Mouse (Mus musculus) embryonic facial prominence, embryonic 14.5 days (tissue): Measurements from ENCODE around the gene Lrtm2. TPM values are rescaled to one million over a fixed set of nuclear protein-coding genes. Genes with fewer than 3 reads are reported as not detected.

Experiments used
- ATAC-seq: fragments of 200-750 bp; cut with Nextera tagmentation; 2 replicates; pipeline ENCODE4 v1.8.0; 2017; ENCODE audit warnings: low read depth, moderate number of reproducible peaks, moderate TSS enrichment
- DNase-seq: peaks from one replicate; pipeline ENCODE4 v3.0.0-alpha.2; 2015; ENCODE audit warnings: low spot score
- H3K27ac ChIP-seq: fragments of 300-500 bp; sonication (generic); replicated peaks from 2 replicates; pipeline ENCODE4 v1.5.1; 2014; ENCODE audit warnings: low read depth, mild to moderate bottlenecking, low read length, moderate library complexity
- H3K27me3 ChIP-seq: fragments of 300-500 bp; sonication (generic); replicated peaks from 2 replicates; pipeline ENCODE4 v1.6.1; 2014; ENCODE audit warnings: low read length; ENCODE audit not compliant: control insufficient read depth, insufficient read depth
- H3K36me3 ChIP-seq: fragments of 300-500 bp; sonication (generic); 2 replicates; pipeline ENCODE4 v1.6.1; 2014; ENCODE audit warnings: low read length, mixed read lengths; ENCODE audit not compliant: control insufficient read depth, insufficient read depth
- H3K4me1 ChIP-seq: fragments of 300-500 bp; sonication (generic); 2 replicates; pipeline ENCODE4 v1.6.1; 2014; ENCODE audit warnings: antibody characterized with exemption, low read length; ENCODE audit not compliant: control insufficient read depth, insufficient read depth
- H3K4me2 ChIP-seq: fragments of 300-500 bp; sonication (generic); 2 replicates; pipeline ENCODE4 v1.6.1; 2014; ENCODE audit warnings: low read depth, mild to moderate bottlenecking, low read length, moderate library complexity, mixed read lengths
- H3K4me3 ChIP-seq: fragments of 300-500 bp; sonication (generic); 2 replicates; pipeline ENCODE4 v1.5.1; 2014; ENCODE audit warnings: low read depth, mild to moderate bottlenecking, low read length
- H3K9ac ChIP-seq: fragments of 300-500 bp; sonication (generic); 2 replicates; pipeline ENCODE4 v1.6.1; 2014; ENCODE audit warnings: low read depth, mild to moderate bottlenecking, low read length, moderate library complexity, mixed read lengths
- H3K9me3 ChIP-seq: fragments of 300-500 bp; sonication (generic); 2 replicates; pipeline ENCODE4 v1.6.1; 2016; ENCODE audit warnings: low read length; ENCODE audit not compliant: control insufficient read depth
- WGBS: fragments of 180-500 bp; shearing (Covaris S2); extraction: QIAGEN DNeasy Blood & Tissue Kit; methylation state at CpG from one replicate; pipeline ENCODE4 v1.1.7; 2014; 5-methylcytosine and 5-hydroxymethylcytosine counted together
- polyA plus RNA-seq: library from polyadenylated mRNA; unstranded; fragments of >200 nt; fragmentation: Nextera tagmentation; extraction: Ambion mirVana; gene quantifications from 2 replicates; pipeline ENCODE4 v1.2.1, GENCODE M21; 2014

Gene Lrtm2
- polyA plus RNA-seq, 1 experiment from 2014 or later = 0.18 TPM

DNA sequence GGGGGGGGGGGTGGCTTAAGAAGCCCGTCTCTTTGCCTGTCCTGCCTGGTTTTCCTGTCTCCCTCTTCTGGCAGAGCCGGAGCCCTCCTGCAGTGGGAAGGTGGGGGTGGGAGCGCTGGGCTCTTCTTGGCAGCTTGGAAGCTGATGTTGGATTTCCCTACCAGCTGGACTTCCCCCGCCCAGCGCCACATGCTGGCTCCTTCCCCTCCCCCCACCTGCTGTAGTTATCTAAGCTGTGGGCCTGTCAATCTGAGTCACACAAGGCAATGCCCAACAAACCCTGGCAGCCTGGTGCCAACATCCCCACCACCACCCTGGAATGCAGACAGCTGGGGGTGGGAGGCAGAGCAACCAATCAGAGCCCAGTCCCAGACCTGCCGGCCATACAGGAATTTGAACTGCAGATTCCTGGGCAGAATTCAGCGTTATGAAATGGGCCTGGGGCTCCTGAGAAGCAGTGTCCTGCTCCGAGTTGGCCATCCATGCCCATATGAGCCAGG, 1.3 kb downstream of the Lrtm2 start:
- H3K27me3 ChIP-seq = peaks cover 55% of the 10 kb centered on the region
- H3K9me3 ChIP-seq = no peaks in the 10 kb centered on the region
- ATAC-seq (peak; percentile 57), DNase-seq (peak; percentile 72)
- WGBS = 2% methylated on average over 8 of the region's 8 CpGs
- H3K4me2 ChIP-seq = no peak overlapping the region
- no peaks in the 10 kb centered on the region for H3K36me3 ChIP-seq
- no peak overlapping the region for H3K27ac ChIP-seq
- H3K4me1 ChIP-seq = peaks cover 3% of the 10 kb centered on the region; the same call in 1 of the 2 replicates
- no peak overlapping the region for H3K9ac ChIP-seq
- no peak overlapping the region for H3K4me3 ChIP-seq

DNA sequence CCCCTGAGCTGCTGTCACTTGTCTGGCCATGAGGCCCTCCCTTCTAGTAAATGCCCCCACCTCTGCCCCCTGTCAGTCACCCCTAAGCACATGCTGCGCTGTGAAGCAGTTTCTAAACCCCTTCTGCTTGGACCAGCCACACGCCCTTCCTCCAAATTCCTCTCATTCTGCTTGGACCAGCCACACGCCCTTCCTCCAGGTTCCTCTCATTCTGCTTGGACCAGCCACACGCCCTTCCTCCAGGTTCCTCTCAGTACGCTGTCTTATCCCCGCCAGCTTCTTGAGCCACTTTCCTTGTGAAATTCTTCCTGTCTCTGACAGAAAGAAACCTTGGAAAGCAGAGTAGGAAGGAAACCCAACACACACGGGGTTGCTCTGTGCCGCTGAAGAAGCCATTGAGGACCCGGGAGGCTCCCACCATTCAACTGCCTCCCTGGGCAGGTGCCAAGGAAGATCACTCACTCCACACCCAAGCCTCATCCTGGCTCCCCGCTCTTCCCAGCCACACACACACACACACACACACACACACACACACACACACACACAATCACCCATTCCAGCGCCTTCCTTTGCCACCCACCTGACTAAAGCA, 1.9 kb downstream of the Lrtm2 start:
- peaks cover 55% of the 10 kb centered on the region for H3K27me3 ChIP-seq
- H3K4me3 ChIP-seq = no peak overlapping the region
- H3K27ac ChIP-seq = no peak overlapping the region
- H3K36me3 ChIP-seq = no peaks in the 10 kb centered on the region
- no peak overlapping the region for H3K4me2 ChIP-seq
- ATAC-seq = no peak
- WGBS = 12% methylated on average over 10 of the region's 11 CpGs
- DNase-seq = no peak
- no peaks in the 10 kb centered on the region for H3K9me3 ChIP-seq
- no peak overlapping the region for H3K9ac ChIP-seq
- H3K4me1 ChIP-seq = peaks cover 3% of the 10 kb centered on the region; the same call in 1 of the 2 replicates

DNA sequence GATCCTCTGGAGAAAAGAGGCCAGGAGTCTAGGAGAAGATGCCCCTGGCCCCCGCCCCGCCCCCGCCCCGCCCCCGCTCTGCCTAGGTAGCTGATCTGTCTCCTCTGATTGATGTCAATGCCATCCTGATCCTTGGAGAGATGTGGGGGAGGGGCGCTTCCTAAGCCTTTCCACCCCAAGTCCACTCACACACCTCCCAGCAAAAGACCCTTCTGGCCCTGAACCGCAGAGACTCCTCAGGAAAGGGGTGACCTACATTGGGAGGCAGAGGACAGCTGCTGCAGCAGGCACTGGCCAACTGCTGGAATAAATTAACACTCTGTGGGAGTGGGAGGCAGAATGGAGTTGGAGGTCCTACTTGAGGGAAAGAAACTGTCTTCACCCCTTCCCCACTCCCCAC, 4.0 kb downstream of the Lrtm2 start:
- Histone ChIP-seq H3K27me3 (peaks cover 49% of the 10 kb centered on the region), H3K4me3 (no peak overlapping the region), H3K4me1 (peaks cover 3% of the 10 kb centered on the region; the same call in 1 of the 2 replicates), H3K9ac (no peak overlapping the region), H3K9me3 (no peaks in the 10 kb centered on the region), H3K36me3 (no peaks in the 10 kb centered on the region), H3K27ac (no peak overlapping the region), H3K4me2 (no peak overlapping the region)
- DNase-seq (no peak), ATAC-seq (no peak)
- WGBS = 28% methylated on average over 7 of the region's 7 CpGs

DNA sequence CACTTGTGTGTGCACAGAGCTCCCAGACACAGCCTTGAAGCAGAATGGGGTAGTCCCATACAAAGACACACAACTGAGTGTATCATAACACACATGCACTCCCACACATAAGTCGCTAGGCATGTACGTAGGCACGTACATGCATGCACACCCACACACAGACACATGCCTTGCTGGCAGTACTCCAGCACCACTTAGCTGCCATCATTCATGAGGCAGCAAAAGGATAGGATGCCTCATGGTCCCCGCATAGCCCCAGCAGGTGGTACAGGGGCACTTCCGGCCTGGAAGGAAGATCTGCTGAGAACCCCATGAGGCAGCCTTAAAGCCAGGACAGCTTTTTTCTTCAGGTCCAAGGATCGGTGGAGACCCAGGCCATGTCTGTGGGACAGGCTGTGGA, 4.6 kb downstream of the Lrtm2 start:
- Histone ChIP-seq H3K27me3 (peaks cover 43% of the 10 kb centered on the region), H3K4me1 (peaks cover 3% of the 10 kb centered on the region; the same call in 1 of the 2 replicates), H3K4me3 (no peak overlapping the region), H3K27ac (no peak overlapping the region), H3K9me3 (no peaks in the 10 kb centered on the region), H3K36me3 (no peaks in the 10 kb centered on the region), H3K9ac (no peak overlapping the region), H3K4me2 (no peak overlapping the region)
- no peak for ATAC-seq
- no peak for DNase-seq
- 78% methylated on average over 6 of the region's 6 CpGs for WGBS

- DNase-seq = no peak
- no peak overlapping the region for H3K4me3 ChIP-seq
- H3K27me3 ChIP-seq = peaks cover 31% of the 10 kb centered on the region
- no peak overlapping the region for H3K4me2 ChIP-seq
- no peak for ATAC-seq
- no peaks in the 10 kb centered on the region for H3K36me3 ChIP-seq
- no peak overlapping the region for H3K9ac ChIP-seq
- no peaks in the 10 kb centered on the region for H3K9me3 ChIP-seq
- WGBS = 53% methylated on average over 10 of the region's 10 CpGs
- no peak overlapping the region for H3K27ac ChIP-seq
- no peaks in the 10 kb centered on the region for H3K4me1 ChIP-seq
Measured at GRCm38 (mm10) chr6:119324776-119325175, 5.8 kb downstream of the Lrtm2 start.

- no peak overlapping the region for H3K4me3 ChIP-seq
- peaks cover 2% of the 10 kb centered on the region for H3K27me3 ChIP-seq
- ATAC-seq (no peak), DNase-seq (no peak)
- WGBS = 77% methylated on average over 7 of the region's 7 CpGs
- no peaks in the 10 kb centered on the region for H3K4me1 ChIP-seq
- H3K36me3 ChIP-seq = no peaks in the 10 kb centered on the region
- H3K9me3 ChIP-seq = no peaks in the 10 kb centered on the region; the same call in 1 of the 2 replicates
- H3K9ac ChIP-seq = no peak overlapping the region
- H3K4me2 ChIP-seq = no peak overlapping the region
- H3K27ac ChIP-seq = no peak overlapping the region
Measured at GRCm38 (mm10) chr6:119321752-119322151, 8.8 kb downstream of the Lrtm2 start.

DNA sequence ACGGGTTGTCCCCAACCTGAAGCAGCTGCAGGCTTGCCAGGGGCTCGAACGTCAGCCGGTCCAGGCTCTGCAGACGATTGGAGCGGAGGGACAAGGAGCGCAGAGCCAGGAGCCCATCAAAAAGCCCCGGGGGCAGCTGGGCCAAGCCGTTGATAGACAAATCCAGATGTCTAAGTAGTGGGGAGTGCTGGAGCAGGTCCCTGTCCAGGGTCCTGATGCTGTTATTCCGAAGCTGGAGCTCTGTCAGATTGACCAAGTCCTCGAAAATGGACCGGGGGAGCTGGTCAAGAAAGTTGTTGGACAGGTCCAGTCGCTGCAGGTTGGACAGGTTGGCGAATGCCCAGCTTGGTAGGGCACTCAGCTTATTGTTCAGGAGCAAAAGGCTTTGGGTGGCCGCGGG, 10.1 kb downstream of the Lrtm2 start:
- no peak overlapping the region for H3K4me2 ChIP-seq
- ATAC-seq = no peak

GRCm38 (mm10) chr6:119319358-119319757, 11.2 kb downstream of the Lrtm2 start:
- 79% methylated on average over 2 of the region's 2 CpGs for WGBS

More for the DNA sequence above, 10.1 kb downstream of the Lrtm2 start:
- no peak overlapping the region for H3K4me3 ChIP-seq
- no peak overlapping the region for H3K27ac ChIP-seq
- H3K4me1 ChIP-seq = no peaks in the 10 kb centered on the region
- H3K9ac ChIP-seq = no peak overlapping the region
- no peaks in the 10 kb centered on the region; the same call in 1 of the 2 replicates for H3K9me3 ChIP-seq
- WGBS = 21% methylated on average over 16 of the region's 16 CpGs
- no peaks in the 10 kb centered on the region for H3K36me3 ChIP-seq
- DNase-seq = peak; percentile 76
- H3K27me3 ChIP-seq = no peaks in the 10 kb centered on the region; the same call in 1 of the 2 replicates

DNA sequence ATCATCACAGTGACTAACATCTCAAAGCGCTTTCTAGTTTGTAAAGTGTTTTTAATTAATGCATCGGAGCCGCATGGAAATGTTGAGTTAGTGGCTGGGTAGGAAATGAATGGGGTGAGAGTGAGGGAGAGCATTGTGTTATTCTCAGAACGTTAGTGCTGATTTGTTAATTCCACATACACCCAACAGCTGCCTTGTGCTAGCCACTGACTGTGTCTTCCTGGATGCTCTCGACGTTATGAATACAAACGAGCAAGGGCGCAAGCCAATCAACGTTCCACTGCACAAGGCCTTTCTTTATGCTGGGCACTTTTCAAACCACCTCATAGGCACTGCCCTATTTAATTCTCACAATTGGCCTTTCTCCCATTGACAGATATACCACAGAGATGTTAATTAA, 11.8 kb downstream of the Lrtm2 start:
- 75% methylated on average over 9 of the region's 9 CpGs for WGBS
- no peaks in the 10 kb centered on the region; the same call in 1 of the 2 replicates for H3K27me3 ChIP-seq

More at GRCm38 (mm10) chr6:119319358-119319757, 11.2 kb downstream of the Lrtm2 start:
- Histone ChIP-seq H3K36me3 (no peaks in the 10 kb centered on the region), H3K27ac (no peak overlapping the region), H3K9ac (no peak overlapping the region), H3K9me3 (no peaks in the 10 kb centered on the region; the same call in 1 of the 2 replicates), H3K4me1 (no peaks in the 10 kb centered on the region), H3K4me2 (no peak overlapping the region), H3K27me3 (no peaks in the 10 kb centered on the region; the same call in 1 of the 2 replicates), H3K4me3 (no peak overlapping the region)
- ATAC-seq (no peak), DNase-seq (no peak)

More for the DNA sequence above, 11.8 kb downstream of the Lrtm2 start:
- Histone ChIP-seq H3K4me2 (no peak overlapping the region), H3K9ac (no peak overlapping the region), H3K4me3 (no peak overlapping the region), H3K9me3 (no peaks in the 10 kb centered on the region; the same call in 1 of the 2 replicates), H3K27ac (no peak overlapping the region), H3K4me1 (no peaks in the 10 kb centered on the region), H3K36me3 (no peaks in the 10 kb centered on the region)
- no peak for DNase-seq
- ATAC-seq = no peak
